Mouse (Mus musculus) ES-E14 (cell line): ENCODE measurements around the gene Zfp467. TPM values are rescaled to one million over a fixed set of nuclear protein-coding genes. Genes with fewer than 3 reads are reported as not detected.

ENCODE experiments used
- DNase-seq: peaks from one replicate; pipeline ENCODE4 v3.0.0-alpha.2; 2013; ENCODE audit warnings: low read depth, low spot score
- H3K27ac ChIP-seq: 2 replicates; pipeline ENCODE4 v1.5.1; 2012; ENCODE audit warnings: low read depth, mild to moderate bottlenecking, low read length, moderate library complexity, mixed read lengths; ENCODE audit not compliant: poor library complexity, insufficient read depth, severe bottlenecking
- H3K36me3 ChIP-seq: 2 replicates; pipeline ENCODE4 v1.6.1; 2012; ENCODE audit warnings: mild to moderate bottlenecking, low read length, moderate library complexity, mixed read lengths; ENCODE audit not compliant: control insufficient read depth, poor library complexity, insufficient read depth, severe bottlenecking
- H3K4me1 ChIP-seq, 2 experiments: fragments of 150-350 bp in 1 of 2; sonication (generic) in 1 of 2; 2 replicates each; pipeline ENCODE4 v1.6.1; 2012; ENCODE audit warnings: low read length in 2 of 2, mild to moderate bottlenecking in 1 of 2, mixed read lengths in 1 of 2; ENCODE audit not compliant: control insufficient read depth in 2 of 2, insufficient read depth in 2 of 2, poor library complexity in 1 of 2
- H3K4me3 ChIP-seq, 2 experiments: fragments of 150-350 bp in 1 of 2; sonication (generic) in 1 of 2; 2 replicates each; pipeline ENCODE4 v1.5.1; 2012; ENCODE audit warnings: low read length in 2 of 2, low read depth in 1 of 2, mild to moderate bottlenecking in 1 of 2, mixed read lengths in 1 of 2; ENCODE audit not compliant: insufficient read depth in 1 of 2, poor library complexity in 1 of 2, severe bottlenecking in 1 of 2
- H3K9ac ChIP-seq: 2 replicates; pipeline ENCODE4 v1.6.1; 2012; ENCODE audit warnings: low read depth, mild to moderate bottlenecking, low read length, mixed read lengths; ENCODE audit not compliant: poor library complexity, insufficient read depth, severe bottlenecking
- H3K9me3 ChIP-seq: fragments of 150-350 bp; sonication (generic); 2 replicates; pipeline ENCODE4 v1.6.1; 2012; ENCODE audit warnings: low read depth, mild to moderate bottlenecking, low read length; ENCODE audit not compliant: control insufficient read depth, insufficient read depth
- CHD2 ChIP-seq: IDR thresholded peaks from 2 replicates; pipeline ENCODE4 v1.6.1; 2014; ENCODE audit warnings: mild to moderate bottlenecking, low read depth, low read length, inconsistent platforms
- HCFC1 ChIP-seq: IDR thresholded peaks from 2 replicates; pipeline ENCODE4 v1.6.1; 2012; ENCODE audit warnings: low read length, inconsistent platforms, borderline replicate concordance; ENCODE audit not compliant: insufficient read depth
- MAFK ChIP-seq: IDR thresholded peaks from 2 replicates; pipeline ENCODE4 v1.6.1; 2014; ENCODE audit warnings: mild to moderate bottlenecking, low read depth, low read length, inconsistent platforms; ENCODE audit not compliant: insufficient read depth
- ZC3H11A ChIP-seq: IDR thresholded peaks from 2 replicates; pipeline ENCODE4 v1.6.1; 2012; ENCODE audit warnings: low read depth, mild to moderate bottlenecking, inconsistent platforms, low read length, borderline replicate concordance
- ZNF384 ChIP-seq: IDR thresholded peaks from 2 replicates; pipeline ENCODE4 v1.6.1; 2012; ENCODE audit warnings: low read depth, low read length, inconsistent platforms
- in situ Hi-C, 2 experiments: fragments of 600-800 bp; cut with MboI; formaldehyde crosslinking; loops; one replicate each; pipeline ENCODE4 v1.15.1; 2025; ENCODE audit warnings: low sequenced_read_pairs in 2 of 2, inconsistent platforms in 1 of 2; ENCODE audit not compliant: unreplicated experiment in 2 of 2
- total RNA-seq: library from RNA; depleted of rRNA; stranded (reverse); fragments of 300-350 nt; gene quantifications from 2 replicates; pipeline ENCODE4 v1.2.3, GENCODE M21; 2012; rRNA removed

The Zfp467 gene
- total RNA-seq: 0.53 and 1.3 TPM in 2 replicates

DNA sequence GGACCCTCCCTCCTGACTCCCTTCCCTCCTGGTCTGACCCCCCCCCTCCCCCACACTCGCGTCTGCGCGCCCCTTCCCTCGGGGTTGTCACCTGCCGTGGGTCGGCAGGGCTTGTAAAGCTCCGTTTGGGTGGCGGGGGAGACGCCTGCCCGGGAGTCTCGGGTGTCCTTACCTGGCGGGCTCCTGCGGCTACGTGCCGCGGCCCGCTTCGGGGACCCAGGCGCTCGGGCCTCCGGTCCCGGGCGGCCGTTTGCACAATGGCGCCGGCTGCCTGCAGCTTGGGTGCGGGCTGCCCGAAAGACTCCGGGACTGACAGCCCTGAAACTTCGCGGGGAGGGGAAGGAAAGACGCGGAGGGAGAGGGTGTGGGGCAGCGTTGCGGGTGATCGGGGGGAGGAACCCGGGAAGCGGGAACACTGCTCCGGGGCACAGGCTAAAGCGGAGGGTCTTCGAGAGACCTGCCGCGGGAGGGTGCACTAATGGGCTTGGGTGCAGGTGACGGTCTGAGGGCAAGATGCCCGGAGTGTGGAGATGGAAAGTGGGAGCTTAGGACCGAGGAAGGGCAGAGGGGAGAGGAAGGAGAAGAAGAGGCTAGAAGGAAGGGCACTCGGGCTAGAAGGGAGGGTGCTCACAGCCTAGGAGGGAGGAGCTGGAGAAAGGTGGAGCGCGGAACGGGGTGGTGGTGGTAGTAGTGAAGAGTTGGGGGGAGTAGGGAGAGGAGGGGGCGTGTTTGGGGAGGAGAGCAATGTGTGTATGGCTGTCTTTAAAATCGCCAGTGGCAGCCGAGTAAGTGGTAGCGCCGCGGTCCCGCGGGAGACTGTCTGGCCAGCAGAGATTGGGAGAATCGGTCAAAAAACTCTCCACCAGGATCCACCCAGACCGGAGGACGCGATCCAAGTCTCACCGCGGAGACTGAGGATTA, at the start of gene Zfp467:
Gene Zfp467, minus strand, starts transcription at position 645 of the 921 bp plus-strand sequence.
- peaks cover 0 to 13% of the 10 kb centered on the region in 2 experiments; a peak in 2 of 4 replicates for H3K4me1 ChIP-seq
- H3K4me3 ChIP-seq: peak within 1 kb of the TSS; percentile 71 to 80
- no peaks in the 10 kb centered on the region for H3K9me3 ChIP-seq
- H3K36me3 ChIP-seq: no peaks in the 10 kb centered on the region
- TF ChIP-seq HCFC1 (no peak), ZNF384 (no peak), CHD2 (no peak), ZC3H11A (no peak), MAFK (no peak)
- peak within 1 kb of the TSS; percentile 62 for H3K9ac ChIP-seq
- in situ Hi-C loops: no loop called here
- H3K27ac ChIP-seq: peak within 1 kb of the TSS; percentile 54; the same call in 1 of the 2 replicates
- peak; percentile 22 for DNase-seq

DNA sequence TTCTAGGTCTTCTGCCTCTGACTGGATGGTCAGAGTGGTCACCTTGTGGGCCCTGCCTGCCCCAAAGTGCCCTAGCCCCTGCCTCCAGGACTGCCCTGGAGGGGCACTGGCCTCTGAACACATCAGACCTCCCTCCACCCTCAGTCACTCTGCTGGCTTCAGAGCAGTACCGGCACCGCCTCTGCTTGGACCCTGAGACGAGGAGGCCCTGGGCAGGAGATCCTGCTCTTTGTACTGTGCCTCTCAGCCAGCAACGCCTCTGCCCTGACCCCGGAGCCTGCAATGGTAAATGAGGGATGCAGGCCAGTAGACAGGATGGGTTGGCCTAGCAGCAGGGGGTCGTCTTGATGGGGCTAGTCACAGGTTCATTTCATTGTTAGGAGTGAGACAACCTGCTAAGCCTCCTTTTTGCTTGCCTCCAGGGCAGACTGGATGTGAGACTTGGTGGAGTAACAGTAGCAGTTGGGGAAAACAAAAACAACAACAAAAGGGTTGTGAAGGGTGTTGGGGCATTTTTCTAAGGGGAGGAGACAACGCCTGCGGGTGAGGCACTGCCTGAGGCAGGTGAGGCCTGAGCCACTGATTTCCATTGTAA, 47.6 kb upstream of the Zfp467 start:
- DNase-seq: peak; percentile 87
- Histone ChIP-seq H3K4me1 (peaks cover 0 to 24% of the 10 kb centered on the region in 2 experiments; a peak in 2 of 4 replicates), H3K4me3 (no peak overlapping the region), H3K27ac (peak overlapping the region; percentile 50; the same call in 1 of the 2 replicates), H3K36me3 (no peaks in the 10 kb centered on the region), H3K9ac (0 out of 2 replicates have a peak overlapping the region, but pooled peaks have one; percentile 12), H3K9me3 (no peaks in the 10 kb centered on the region)
- in situ Hi-C loops: no loop called here
- TF ChIP-seq ZNF384 (no peak), MAFK (0 out of 2 replicates have a peak, but pooled peaks have one; percentile 8)

DNA sequence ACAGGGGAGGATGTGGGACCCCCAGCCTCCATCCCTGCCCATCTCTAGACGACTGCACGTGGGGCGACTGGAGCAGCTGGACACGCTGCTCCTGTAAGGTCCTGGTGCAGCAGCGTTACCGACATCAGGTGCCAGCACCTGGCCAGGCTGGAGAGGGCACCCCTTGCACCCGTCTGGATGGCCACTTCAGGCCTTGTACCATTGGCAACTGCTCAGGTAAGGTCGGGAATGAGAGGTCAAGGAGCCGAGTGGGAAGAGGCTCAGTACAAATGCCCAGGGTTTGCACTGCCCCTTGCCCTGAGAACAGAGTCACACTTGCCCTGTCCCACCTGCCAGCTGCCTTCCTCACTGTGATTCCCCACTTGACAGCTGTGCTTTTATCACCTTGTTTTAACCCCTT, 45.7 kb upstream of the Zfp467 start:
- no peaks in the 10 kb centered on the region for H3K36me3 ChIP-seq
- in situ Hi-C loops: no loop called here
- H3K4me1 ChIP-seq: peaks cover 0 to 32% of the 10 kb centered on the region in 2 experiments; a peak in 2 of 4 replicates
- H3K4me3 ChIP-seq: no peak overlapping the region
- no peaks in the 10 kb centered on the region for H3K9me3 ChIP-seq
- no peak for DNase-seq
- no peak overlapping the region for H3K9ac ChIP-seq
- no peak for TF ChIP-seq HCFC1
- TF ChIP-seq ZNF384: no peak
- TF ChIP-seq ZC3H11A: no peak
- TF ChIP-seq MAFK: no peak
- no peak for TF ChIP-seq CHD2
- no peak overlapping the region for H3K27ac ChIP-seq

DNA sequence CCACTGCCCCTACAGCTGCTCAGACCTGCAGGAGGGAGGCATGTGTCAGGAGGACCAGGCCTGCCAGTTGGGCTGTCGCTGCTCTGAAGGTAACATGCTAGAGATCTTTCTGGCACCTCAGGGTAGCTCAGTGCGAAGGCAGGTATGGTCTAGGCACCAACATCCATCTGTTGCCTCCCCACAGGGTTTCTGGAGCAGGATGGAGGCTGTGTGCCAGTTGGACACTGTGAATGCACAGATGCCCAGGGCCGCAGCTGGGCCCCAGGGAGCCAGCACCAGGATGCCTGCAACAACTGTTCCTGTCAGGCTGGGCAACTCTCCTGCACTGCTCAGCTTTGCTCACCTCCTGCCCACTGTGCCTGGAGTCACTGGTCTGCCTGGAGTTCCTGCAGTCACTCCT, 44.1 kb upstream of the Zfp467 start:
- TF ChIP-seq CHD2 (no peak), ZC3H11A (no peak), MAFK (no peak), HCFC1 (no peak)
- no peaks in the 10 kb centered on the region for H3K9me3 ChIP-seq
- no peak overlapping the region for H3K4me3 ChIP-seq
- H3K36me3 ChIP-seq: no peaks in the 10 kb centered on the region
- no peak overlapping the region for H3K9ac ChIP-seq
- H3K27ac ChIP-seq: no peak overlapping the region
- no peak for DNase-seq
- in situ Hi-C loops: no loop called here
- peaks cover 0 to 34% of the 10 kb centered on the region in 2 experiments; a peak in 2 of 4 replicates for H3K4me1 ChIP-seq
